Mouse (Mus musculus) right cerebral cortex, postnatal 4 days (tissue): ENCODE measurements around the gene Mllt6.
"Not testable (repeated sequence)": the region's sequence is repeated elsewhere in the genome, so short reads cannot be mapped to it uniquely, and the experiment has no call there.

Experiments
- DNase-seq: peaks from one replicate; pipeline ENCODE4 v3.0.0-alpha.2; 2022

Gene Mllt6

DNA sequence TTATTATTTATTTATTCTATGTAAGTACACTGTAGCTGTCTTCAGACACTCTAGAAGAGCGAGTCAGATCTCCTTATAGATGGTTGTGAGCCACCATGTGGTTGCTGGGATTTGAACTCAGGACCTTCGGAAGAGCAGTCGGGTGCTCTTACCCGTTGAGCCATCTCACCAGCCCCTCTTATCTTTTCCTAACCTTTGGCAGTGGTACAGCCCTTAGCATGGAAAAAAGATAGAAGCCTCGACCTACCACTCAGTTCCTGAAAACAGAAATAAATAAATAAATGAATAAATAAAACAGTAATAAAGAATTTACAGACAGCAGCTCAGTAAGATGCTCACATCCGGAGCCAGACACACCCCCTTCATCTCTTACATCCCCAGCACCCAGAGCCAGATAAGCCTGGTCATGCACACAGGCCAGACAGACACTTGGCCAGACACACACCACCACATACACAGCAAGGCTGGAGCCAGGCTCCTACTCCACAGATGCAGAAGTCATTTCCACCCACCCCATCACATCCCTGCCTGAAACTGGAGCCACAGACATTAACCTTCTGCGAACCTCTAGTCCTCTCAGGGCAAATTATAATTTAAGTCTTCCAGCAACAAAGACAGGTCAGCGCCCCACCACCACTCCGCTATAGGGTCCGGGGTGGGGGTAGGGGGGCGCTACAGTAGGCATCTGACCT, 34.1 kb downstream of the Mllt6 start:
- DNase-seq, result no peak

DNA sequence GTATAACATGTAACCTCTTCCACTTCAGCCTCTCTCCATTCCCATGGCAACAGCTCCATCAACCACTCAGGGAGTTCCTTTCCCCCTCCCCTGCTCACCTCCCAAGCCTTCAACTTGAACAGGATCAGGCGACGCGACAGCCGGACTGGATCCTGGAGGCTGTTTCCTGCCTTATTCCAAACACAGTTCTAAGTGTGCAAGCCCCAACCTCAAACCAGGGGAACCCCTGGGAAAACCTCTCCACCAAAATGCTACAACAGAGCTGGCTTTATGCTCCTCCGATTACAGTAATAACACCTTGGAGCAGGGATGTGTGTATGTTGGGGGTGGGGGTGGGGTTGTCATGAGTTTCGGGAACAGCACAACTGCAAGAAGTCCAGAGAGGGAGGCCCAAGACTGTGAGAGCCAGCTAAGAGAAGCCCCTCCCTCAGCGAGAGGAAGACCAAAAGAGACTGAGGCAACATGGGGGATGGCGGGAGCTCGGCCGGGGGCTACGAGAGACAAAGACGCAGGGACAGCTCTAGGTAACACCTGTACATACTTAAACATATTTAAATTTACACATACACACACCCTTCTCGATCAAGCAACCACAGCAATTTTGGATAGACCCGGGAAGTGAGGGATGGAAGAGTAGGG, 34.8 kb downstream of the Mllt6 start:
- no peak for DNase-seq

DNA sequence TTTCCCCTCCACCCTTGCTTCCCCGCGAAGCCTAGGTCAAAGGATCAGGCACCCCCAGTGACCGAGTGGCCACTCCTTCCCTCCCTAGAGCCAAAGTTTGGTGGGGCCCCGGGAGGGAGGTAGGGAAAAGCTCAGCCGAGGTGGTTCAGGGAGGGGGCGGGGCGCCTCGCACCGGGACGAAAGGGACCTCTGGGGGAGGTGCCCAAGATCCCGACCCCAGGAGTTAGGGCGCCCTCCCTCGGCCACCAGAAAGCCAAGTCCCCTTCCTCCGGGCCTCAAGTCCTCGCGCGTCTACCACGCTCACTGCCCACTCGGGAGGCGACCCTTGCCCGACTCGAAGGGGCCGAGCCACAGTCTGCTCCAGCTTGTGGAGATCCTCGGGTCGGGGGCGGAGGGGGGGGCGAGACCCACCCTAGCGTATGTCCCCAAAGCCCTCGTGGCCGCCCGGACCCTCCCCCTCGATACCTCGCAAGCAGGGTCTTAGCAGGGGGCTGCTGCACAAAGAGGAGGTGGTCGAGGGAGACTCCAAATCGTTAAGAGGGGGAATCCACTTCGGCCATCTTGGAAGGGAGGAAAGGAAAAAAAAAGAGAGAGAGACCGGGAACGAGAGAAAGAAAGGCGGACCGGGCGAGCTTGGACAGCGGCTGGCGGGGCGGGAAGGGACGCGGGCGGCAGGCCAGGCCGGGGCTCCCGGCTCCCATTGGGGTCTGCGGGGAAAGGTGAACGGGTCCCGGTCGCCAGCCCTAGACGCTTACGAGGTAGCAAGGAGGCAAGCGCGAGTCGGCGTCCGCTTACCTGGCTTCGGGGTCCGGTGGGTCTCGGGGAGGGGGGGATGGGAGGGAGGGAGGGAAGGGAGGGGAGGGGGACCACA, 35.8 kb downstream of the Mllt6 start:
- peak; percentile 76 for DNase-seq

DNA sequence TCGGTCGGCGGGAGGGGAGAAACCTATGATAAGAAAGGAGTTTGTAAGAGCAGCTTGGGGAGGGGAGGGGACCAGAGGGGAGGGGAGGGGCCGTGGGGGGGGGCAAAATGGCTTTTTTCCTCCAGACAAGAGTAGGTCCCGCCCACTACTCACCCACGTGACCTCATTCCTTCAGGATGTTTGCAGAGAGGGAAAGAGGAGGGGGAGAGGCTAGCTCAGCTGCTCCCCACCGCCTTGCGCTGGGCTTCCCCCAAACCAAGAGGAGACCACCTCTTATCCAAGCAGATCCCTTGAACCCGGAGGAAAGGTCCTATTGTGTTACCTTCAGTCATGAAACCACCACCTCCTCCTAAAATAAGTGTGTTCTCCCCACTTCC, 36.4 kb downstream of the Mllt6 start:
- DNase-seq, result peak; percentile 88

DNA sequence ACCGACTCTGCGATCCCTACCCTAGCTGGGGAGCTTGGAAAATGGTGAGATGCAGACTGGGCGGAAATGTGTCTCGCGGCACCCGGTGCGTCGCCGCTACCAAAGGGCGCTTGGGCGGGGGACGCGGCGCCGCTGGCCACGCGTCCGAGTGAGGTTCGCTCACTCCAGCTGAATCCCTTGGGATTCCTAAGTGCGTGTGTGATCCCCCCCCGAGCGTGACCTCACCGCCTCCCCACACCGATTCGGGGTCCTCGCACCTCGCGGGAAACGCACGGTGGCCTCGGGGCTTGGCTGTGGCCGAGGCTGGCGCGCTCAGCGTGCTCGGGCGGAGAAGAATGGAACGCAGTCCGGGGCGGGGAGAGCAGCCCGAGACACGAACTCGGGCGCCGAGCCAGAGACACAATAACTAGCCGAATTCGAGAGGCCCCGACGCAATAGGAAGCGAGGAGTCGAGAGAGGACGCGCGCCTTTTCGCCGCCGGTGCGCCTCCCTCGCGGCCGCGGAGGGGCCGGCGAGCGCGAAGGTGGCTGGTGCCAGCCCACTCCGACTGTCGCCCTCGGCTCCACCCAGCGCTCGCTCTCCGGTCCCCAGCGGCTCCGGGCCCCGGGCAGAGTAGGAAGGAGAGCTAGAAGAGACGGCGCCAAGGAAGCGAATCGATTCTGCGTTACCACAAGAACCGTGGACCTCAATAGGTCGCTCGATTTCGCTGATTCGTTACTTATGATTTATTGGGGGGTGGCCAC, 37.0 kb downstream of the Mllt6 start, which contains the start of gene Pcgf2:
Gene Pcgf2, minus strand, starts transcription at position 495 of the 743 bp plus-strand sequence.
- peak; percentile 79 for DNase-seq

DNA sequence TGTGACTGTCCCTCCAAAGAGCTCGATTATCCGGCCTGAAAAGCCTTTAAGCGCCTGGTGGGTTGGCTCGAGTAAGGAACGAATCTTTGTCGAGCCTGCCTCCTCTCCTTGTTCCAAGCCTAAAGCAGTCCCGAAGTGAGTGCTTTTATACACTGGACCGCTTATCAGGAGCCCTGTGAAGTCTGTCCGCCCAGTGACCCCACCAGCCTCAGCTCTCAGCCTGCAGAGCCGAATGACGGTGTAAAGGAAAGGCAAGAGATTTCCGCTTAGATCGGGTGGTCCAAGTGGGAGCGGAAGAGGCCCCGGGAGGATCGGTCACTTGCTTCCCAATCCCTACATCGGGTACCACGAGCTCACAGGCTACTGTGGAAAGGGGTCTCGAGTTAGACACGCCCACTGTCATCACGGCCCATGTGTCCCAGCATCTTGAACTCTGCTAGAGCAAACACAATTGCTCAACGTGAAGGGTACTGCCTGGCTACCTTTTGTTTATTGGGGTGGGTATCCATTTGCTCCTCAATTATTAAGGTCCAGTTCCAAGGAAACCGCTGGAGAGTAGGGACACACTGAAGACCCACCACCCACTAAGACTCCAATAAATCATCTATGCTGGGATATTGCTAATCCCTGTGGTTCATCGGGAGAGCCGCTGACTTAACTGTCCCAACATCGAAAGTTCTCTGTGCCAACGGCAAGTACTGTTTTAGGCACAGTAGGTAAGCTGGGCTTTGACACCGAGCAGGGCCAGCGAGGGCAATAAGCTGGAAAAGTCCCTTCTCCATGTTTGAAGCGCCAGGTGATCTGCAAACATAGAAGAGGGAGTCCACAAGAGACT, 37.7 kb downstream of the Mllt6 start:
- no peak for DNase-seq

DNA sequence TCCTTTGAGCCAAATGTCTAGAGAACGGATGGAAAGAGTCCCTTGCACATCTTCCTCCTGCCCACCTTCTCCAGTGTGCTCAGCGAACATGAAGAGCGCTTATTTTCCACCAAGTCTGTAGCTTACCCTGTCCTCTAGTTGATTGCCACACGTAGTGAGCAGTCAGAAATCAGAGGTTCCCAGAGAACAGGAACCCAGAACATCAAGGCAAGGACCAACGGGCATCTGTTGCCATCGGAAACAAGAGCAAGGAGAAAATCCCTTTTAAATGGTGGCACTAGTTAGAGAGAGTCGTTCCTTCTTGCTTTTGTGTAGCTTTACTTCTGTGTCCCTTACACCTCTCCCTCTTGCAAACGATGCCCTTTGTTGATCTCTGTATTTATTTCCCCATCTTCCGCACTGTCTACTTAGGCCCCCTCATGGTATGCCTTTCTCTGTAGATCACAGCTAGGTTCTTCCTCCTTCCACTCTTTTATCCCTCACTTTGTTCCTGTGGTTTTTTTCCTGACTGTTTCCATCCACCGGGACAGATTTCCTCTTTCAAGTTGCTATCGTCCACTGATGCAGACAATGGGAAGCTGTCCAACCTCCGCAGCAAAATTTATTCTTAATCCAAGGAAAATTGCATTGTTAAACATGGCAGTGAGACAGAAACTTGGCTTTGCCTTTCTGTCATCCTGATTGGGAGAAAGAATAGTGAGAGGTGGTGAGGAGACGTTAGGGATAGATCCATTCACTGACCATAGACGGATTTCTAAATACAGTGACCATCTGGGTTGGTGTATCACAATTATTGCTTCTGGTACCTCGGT, 38.6 kb downstream of the Mllt6 start:
- DNase-seq, result no peak

DNA sequence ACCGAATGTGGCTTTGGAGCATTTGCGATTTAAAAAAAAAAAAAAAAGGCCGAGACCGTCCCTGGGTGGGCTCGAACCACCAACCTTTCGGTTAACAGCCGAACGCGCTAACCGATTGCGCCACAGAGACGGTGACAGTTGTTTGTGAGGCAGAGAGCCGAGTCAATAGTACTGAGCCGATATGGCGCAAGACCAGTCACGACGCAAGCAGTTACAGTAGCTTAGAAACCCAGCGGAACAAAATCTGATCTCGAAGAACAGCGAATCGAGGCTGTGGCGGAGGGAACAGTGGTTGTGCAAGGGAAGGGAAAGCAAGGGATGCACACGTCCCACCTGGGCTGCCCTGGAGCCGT, 39.2 kb downstream of the Mllt6 start:
- peak; percentile 93 for DNase-seq

DNA sequence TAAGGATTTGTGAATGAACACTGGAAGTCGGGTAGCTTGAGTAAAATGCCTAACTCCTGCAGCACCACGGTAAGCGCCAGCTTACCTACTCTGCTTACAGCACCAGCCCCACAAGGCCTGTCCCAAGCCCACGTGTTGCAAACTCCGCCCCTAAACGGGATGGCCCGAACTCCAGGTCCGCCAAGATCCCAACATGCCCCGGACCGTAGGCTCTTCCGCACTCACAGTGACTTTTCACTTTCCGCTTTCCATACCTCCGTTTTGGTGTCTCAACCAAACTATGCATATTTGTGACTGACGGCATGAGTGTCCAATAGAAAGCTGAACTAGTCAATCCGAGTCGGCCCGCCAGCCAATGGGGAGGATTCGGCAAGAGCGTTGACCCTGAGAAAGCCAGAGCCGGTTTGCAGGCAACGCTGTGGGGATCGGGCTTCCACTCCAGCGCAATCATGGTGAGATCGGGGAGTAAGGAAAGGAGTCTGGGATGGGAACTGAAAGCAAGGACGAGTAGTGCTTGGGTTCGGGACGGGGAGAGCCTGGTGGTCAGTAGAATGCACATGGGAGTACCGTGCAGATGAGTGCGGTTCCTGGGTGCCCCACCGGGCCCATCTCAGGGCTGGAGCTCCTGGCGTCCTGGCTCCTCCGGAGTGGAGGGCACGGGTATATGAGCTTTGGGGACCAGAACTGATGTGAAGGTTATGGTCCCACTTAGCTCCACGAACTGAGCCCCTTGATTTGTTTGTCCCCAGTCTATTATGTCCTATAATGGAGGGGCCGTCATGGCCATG, 40.0 kb downstream of the Mllt6 start, which contains the start of gene Psmb3:
Gene Psmb3, plus strand, starts transcription at position 361 of the 788 bp plus-strand sequence.
- peak; percentile 98 for DNase-seq

DNA sequence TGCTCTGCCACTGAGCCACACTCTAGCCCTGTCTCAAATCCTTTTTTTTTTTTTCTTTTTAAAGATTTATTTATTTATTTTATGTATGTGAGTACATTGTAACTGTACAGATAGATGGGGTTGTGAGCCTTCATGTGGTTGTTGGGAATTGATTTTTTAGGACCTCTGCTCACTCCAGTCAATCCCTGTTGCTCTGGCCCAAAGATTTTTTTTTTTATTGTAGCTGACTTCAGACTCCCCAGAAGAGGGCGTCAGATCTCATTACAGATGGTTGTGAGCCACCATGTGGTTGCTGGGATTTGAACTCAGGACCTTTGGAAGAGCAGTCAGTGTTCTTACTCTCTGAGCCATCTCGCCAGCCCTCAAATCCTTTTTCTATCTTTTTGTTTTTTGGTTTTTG, 46.9 kb downstream of the Mllt6 start:
- not testable (repeated sequence) for DNase-seq

DNA sequence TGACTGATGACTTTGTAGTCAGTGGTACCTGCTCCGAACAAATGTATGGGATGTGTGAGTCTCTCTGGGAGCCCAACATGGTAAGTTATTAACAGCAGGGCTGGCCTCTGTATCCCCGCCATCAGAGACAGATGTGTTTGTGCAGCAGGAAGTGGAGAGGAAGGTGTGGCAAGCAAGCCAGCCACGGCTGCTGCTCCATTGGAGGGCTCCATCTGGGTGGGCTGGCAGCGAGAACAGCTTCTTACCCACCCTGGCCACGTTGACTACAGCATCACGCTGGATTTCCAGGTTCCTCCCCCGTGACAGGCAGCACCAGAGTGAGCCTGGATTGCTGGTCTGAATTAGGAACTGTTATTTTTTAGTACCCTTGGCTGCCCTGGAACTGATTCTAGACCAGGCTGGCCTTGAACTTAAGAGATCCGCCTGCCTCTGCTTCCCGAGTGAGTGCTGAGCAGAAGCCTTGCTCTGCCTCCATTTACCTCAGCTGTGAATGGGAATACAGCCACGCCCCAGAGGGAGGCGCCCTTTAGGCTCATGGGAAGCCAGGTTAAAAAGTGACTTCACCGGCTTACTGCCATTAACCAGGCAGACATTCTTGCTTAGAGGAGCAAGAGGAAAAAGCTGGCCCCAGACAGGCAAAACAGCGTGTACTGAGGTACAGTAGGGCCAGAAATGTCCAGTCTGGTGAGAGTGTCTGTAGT, 48.1 kb downstream of the Mllt6 start:
- no peak for DNase-seq

DNA sequence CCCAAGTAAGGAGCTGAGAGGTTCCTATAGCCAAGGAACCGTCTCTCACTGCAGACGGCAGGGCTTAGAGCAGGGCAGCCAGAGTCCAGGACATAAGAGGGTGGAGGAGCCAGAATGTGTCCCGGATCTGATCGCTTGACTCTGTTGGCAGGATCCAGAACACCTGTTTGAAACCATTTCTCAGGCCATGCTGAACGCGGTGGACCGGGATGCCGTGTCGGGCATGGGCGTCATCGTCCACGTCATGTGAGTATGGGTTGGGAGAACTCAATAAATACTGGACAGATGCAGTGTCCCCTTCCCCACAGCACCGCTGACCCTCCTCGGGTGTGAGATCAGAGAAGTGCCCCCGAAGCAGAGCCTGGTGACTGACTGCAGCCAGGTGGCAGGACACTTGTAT, 49.1 kb downstream of the Mllt6 start:
- no peak for DNase-seq

DNA sequence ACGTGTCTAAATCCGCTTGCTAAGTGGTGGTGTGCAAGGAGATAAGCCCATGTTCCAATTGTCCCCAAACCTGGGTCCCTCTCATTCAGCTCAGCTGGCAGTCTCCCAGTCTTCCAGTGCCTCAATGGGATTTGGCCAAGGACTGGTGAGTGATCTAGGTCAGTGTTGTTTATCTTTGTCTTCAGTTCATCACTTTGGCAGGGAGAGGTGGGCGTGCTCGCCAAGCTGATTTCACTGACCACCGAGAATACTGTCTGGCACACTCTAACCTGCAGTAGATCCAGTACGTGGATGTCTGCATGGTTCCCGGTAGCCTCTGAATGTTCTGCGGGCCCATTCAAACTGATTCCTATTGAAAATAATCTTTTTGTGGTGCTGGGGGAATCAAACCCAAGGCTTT, 50.7 kb downstream of the Mllt6 start:
- no peak for DNase-seq

DNA sequence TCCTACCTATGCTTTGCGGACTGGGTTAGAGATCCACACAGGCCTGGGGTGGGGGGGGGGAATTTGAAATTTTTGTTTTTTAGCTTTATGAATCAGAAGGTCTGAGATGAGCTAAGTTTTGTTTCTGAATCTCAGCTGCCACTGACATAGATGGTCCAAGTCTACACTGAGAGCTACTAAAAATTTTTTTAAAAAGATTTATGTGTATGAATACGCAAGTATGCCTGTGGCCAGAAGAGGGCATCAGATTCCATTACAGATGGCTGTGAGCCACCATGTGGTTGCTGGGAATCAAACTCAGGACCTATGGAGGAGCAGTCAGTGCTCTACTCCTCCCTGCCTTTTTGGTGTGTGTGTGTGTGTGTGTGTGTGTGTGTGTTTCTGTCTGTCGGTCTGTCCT, 51.1 kb downstream of the Mllt6 start:
- DNase-seq, result no peak

DNA sequence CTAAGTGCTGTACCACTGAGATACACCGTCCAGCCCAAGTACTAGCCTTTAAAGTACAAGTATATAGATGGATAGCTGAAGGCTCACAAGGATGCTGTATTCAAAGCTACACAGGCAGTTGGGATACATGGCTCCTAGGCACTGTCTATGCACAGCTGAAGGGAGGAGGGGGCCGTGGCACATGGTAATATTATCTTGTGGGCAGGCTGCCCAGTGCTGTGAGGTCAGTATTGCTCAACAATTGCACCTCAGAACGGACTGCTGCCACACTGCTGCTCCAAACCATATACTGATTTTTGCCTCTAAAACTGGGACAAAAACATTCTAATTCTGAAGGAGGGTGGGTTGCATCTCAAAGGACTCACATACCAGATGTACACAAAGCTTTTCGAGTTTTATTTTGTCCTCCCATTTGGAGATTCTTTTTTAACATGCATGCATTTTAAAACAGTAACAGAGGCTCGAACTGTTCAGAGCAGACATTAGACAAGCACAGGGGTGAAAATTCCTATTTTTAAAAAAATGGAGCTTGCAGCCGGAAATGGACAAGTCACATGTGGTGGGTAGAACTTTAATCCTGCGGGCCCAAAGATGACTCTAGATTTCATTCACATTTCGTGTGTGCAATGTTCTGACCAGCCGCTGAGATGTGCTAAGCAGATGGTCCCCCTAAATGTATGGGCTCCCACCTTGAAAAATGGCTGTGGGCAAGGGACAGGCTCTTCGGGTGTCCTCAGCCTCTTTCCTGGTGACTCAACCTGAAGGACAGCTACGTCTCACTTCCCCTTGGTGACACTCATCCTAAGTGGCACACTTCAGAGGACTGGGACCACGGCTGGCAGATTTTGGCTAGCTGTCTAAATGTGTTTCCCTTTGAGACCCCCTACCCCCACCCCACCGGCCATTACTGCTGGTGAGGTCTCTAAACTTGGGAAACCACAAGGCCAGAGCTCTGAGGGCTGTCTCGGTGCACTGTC, 51.9 kb downstream of the Mllt6 start:
- DNase-seq, result no peak

DNA sequence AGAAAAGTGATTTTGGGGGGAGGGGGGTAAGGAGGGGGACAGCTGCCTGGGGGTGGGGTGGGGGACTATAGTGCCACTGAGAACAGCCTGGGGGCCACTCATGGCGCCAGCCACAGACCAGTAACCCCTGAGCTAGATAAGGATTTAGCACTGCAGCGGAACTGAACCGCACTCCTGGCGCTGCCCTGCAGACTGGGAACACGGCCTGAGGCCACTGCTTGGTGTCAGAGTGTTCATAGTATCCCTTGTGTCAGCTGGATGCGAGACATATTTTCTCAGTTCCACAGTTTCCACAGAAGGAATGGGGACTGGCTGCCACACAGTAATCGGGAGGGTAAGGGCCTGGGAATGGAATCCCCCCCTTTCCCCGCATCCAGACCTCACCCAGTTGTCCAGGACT, 52.8 kb downstream of the Mllt6 start:
- no peak for DNase-seq

DNA sequence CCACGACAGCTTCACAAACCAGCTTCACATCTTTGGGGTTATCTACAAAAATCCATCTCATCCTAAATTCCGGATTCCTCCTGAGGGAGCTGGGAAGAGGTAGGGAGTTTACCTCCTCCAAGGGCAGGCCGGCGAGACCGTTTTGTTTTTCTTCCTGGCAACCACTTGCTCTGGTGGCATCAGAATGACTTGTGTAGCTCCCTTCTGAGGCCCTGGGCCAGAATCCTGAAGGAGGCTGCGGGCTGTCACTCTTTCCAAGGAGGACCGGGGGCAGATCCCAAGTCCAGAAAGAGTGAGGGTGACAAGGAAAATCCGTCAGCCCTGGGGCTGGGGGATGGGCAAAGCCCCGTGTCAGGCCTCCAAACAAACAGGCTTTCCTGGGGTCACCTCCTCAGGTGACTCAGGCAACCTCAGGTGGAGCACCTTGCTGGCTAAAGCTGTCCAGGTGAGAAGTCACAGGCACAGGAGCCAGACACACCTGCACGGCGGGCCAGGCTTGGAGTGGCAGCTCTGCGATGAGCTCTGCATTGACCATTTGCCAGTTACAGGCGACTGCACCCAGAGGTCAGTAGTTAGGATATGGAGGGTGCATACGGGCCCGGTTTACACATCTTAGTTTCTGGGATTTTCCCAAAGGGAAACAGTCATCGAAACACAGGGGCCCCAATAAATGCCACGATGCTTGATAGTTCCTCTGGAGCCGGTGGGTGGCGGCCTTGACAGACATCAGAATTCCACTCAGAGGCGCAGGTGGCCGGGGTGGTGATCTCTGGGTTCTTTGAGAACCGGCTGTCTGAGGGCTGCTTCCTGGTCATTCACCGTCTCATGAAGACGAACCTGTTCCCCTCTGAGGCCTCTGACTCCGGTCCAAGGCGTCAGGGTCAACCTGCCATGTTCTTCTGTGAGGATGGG, 54.4 kb downstream of the Mllt6 start:
- DNase-seq, result no peak
